Mouse (Mus musculus): ENCODE measurements around the gene Ttc19.

GRCm38 (mm10) chr11:62251047-62251446, 30.2 kb upstream of the Ttc19 start:
- TF ChIP-seq POLR2A (IDR thresholded peaks at IDR 0.05; ENCODE audit: borderline replicate concordance, extremely low read depth, insufficient read depth, insufficient read length, poor library complexity, severe bottlenecking) = no peak
- TF ChIP-seq CTCF (IDR thresholded peaks at IDR 0.05; ENCODE audit: borderline replicate concordance, extremely low read depth, insufficient read depth, insufficient read length) = no peak

Measured in brain, embryonic 14.5 days (tissue).